Mouse (Mus musculus) embryonic fibroblast, embryonic 13.5 days (primary cell): ENCODE data around the gene Foxm1.

Experiments used
- CTCF ChIP-seq: IDR thresholded peaks from 2 replicates; pipeline ENCODE4 v1.5.1; 2011; ENCODE audit warnings: mild to moderate bottlenecking, control low read depth, low read length, moderate library complexity, borderline replicate concordance; ENCODE audit not compliant: insufficient read depth
- POLR2A ChIP-seq: IDR thresholded peaks from 2 replicates; pipeline ENCODE4 v1.6.1; 2011; ENCODE audit warnings: low read depth, mild to moderate bottlenecking, control low read depth, low read length, moderate library complexity

DNA sequence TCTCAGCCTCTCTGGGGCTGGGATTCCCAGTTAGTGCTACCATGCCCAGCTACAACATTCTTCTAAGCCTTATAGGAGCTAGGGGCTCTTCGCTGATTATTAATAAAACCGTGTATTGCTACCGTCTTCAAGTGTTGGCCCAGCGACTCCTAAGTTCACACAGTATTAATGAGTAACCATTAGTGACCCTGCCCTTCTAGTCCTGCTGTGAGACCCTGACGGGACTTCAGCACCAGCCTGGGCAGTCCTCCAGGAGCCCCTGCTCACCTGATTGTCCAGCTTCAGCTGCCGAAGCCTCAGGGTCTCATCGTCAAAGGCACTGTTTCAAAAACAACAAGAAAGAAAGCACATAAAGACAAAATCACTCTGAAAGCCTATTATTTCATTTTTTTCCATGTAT, 25.3 kb upstream of the Foxm1 start:
- TF ChIP-seq CTCF (no peak), POLR2A (no peak)
